Mouse (Mus musculus): Measurements from ENCODE around the gene Smox.

DNA sequence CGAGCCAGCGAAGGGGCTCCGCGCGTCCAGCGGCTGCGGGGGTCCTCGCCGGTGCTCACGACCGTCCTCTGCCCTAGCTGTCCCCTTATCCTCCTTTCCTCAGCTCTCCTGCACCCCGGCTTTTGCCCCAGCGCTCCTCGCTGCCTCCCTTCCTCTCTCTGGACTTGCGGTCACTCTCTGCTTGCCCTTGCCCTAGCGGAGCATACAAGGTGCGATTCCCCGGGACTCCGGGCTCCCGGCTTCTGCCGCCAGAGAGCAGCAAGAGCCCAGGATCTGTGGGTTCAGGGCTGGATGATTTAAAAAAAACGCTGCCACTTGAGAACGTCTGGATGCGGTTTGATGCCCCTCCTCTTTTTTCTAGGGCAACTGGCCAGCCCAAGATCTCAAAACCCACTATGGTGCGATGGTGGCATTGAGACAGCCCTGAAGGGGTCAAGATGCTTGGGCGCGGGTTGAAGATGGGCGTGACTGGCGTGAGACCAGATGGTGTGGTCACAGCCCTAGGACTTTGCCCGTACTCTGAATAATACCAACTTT is 71.4 kb downstream of the Smox start:
- TF ChIP-seq POLR2A (IDR thresholded peaks at IDR 0.05; ENCODE audit: control insufficient read depth, low read depth, low read length) (no peak), CTCF (IDR thresholded peaks at IDR 0.05; ENCODE audit: control insufficient read depth, insufficient read depth, insufficient replicate concordance, low read depth, low read length) (0 out of 2 replicates have a peak, but pooled peaks have one; percentile 20)
